Mouse (Mus musculus): ENCODE data around the gene Rasl11b. TPM values are rescaled to one million over a fixed set of nuclear protein-coding genes. Genes with fewer than 3 reads are reported as not detected.

Gene Rasl11b
- polyA plus RNA-seq, 1 experiment from 2014 or later, result 44.7 TPM

DNA sequence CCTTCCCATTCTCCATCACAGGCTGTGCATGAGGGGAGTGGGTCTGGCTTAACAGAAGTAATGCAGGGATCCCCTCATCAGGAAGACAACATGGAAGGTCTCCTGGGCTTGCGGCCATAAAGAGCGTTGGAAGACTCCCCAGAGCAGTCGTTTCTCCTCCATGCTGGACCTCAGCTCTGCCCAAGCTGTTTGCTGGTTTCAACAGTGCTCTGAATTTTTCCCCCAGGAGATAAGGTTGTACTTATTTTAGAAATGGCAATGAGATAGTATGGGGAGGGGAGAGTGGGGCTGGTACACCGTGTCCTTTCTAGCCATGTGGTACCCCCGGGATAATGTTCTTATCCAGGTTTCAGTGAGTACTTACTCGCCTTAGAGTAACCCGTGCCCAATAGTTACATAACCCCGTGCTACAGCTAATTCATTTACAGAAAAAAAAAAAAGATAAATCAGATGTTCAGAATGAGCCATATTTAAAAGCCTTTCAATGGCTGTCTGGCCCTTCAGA lies 50.6 kb downstream of the Rasl11b start:
- no peak overlapping the region for H3K27ac ChIP-seq (ENCODE audit: low read depth, low read length)
- no peaks in the 10 kb centered on the region; the same call in 1 of the 2 replicates for H3K27me3 ChIP-seq (ENCODE audit: control insufficient read depth, insufficient read depth, low read length)
- peaks cover 22% of the 10 kb centered on the region for H3K4me1 ChIP-seq (ENCODE audit: control insufficient read depth, insufficient read depth, low read length)
- H3K9ac ChIP-seq (ENCODE audit: low read depth, low read length), result no peak overlapping the region
- H3K4me2 ChIP-seq (replicated peaks; ENCODE audit: low read depth, low read length), result no peak overlapping the region
- no peak for ATAC-seq (ENCODE audit: low FRiP score, low TSS enrichment)
- no peak overlapping the region for H3K4me3 ChIP-seq (ENCODE audit: low read length)
- no peaks in the 10 kb centered on the region for H3K36me3 ChIP-seq (ENCODE audit: control insufficient read depth, insufficient read depth, low read length)
- 83% methylated on average over 8 of the region's 8 CpGs for WGBS
- no peaks in the 10 kb centered on the region for H3K9me3 ChIP-seq (ENCODE audit: control insufficient read depth, low read length)

- H3K27me3 ChIP-seq (ENCODE audit: control insufficient read depth, insufficient read depth, low read length), result no peaks in the 10 kb centered on the region; the same call in 1 of the 2 replicates
- no peaks in the 10 kb centered on the region for H3K36me3 ChIP-seq (ENCODE audit: control insufficient read depth, insufficient read depth, low read length)
- 20% methylated on average over 4 of the region's 4 CpGs for WGBS
- H3K4me1 ChIP-seq (ENCODE audit: control insufficient read depth, insufficient read depth, low read length), result peaks cover 24% of the 10 kb centered on the region
- H3K4me3 ChIP-seq (ENCODE audit: low read length), result no peak overlapping the region
- no peak overlapping the region for H3K9ac ChIP-seq (ENCODE audit: low read depth, low read length)
- H3K4me2 ChIP-seq (replicated peaks; ENCODE audit: low read depth, low read length), result no peak overlapping the region
- ATAC-seq (ENCODE audit: low FRiP score, low TSS enrichment), result peak; percentile 85
- no peaks in the 10 kb centered on the region for H3K9me3 ChIP-seq (ENCODE audit: control insufficient read depth, low read length)
- 0 out of 2 replicates have a peak overlapping the region, but pooled peaks have one; percentile 17 for H3K27ac ChIP-seq (ENCODE audit: low read depth, low read length)
Measured at GRCm38 (mm10) chr5:74246453-74246852, 51.4 kb downstream of the Rasl11b start.

DNA sequence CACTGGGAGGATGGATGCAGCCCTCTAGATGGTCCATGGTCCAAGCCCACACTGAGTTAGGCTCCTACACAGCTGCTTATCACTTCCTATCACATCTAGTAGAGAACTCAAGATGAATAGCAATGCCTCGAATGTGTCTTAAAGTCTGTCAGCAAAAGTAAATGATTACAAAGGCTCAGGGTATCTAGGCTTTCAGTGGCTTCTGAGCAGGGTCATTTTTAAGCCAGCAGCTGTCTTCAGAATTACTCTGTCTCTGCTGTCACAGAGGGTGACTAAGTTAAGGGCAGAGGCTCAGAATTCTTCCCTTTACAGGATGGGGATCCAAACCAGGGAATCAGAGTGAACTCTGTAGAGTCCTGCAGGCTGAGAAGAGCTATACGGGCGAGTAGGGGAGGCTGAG lies 51.9 kb downstream of the Rasl11b start:
- WGBS, result 62% methylated on average over 3 of the region's 3 CpGs
- Histone ChIP-seq H3K4me2 (replicated peaks; ENCODE audit: low read depth, low read length) (no peak overlapping the region), H3K27ac (ENCODE audit: low read depth, low read length) (0 out of 2 replicates have a peak overlapping the region, but pooled peaks have one; percentile 17), H3K9me3 (ENCODE audit: control insufficient read depth, low read length) (no peaks in the 10 kb centered on the region), H3K27me3 (ENCODE audit: control insufficient read depth, insufficient read depth, low read length) (no peaks in the 10 kb centered on the region; the same call in 1 of the 2 replicates), H3K4me1 (ENCODE audit: control insufficient read depth, insufficient read depth, low read length) (peaks cover 22% of the 10 kb centered on the region), H3K9ac (ENCODE audit: low read depth, low read length) (no peak overlapping the region), H3K36me3 (ENCODE audit: control insufficient read depth, insufficient read depth, low read length) (no peaks in the 10 kb centered on the region), H3K4me3 (ENCODE audit: low read length) (no peak overlapping the region)
- no peak for ATAC-seq (ENCODE audit: low FRiP score, low TSS enrichment)

Other genes with a start within 250 kb of the Rasl11b start
- gene Usp46, start 126.9 kb upstream of the Rasl11b start, polyA plus RNA-seq (2014; fragmentation: Nextera tagmentation; extraction: Ambion mirVana), result 27.6 and 34.5 TPM in 2 replicates